Mouse (Mus musculus) liver, adult 2 months (tissue): ENCODE measurements around the gene Arid2. TPM values are rescaled to one million over a fixed set of nuclear protein-coding genes. Genes with fewer than 3 reads are reported as not detected.
A peak's percentile ranks its signal among the peaks of the same experiment; 100 is the strongest.
"Not testable (repeated sequence)": the region's sequence is repeated elsewhere in the genome, so short reads cannot be mapped to it uniquely, and the experiment has no call there.

Experiments used
- DNase-seq: peaks from one replicate; pipeline ENCODE4 v3.0.0-alpha.2; 2011; ENCODE audit warnings: low read depth, low spot score; ENCODE audit errors: extremely low read depth
- H3K27ac ChIP-seq: fragments of 200-500 bp; replicated peaks from 2 replicates; pipeline ENCODE4 v1.5.1; 2012; ENCODE audit warnings: low read depth, mild to moderate bottlenecking, control low read depth, inconsistent platforms, low read length; ENCODE audit not compliant: insufficient read depth
- H3K27me3 ChIP-seq: fragments of 200-500 bp; 2 replicates; pipeline ENCODE4 v1.6.1; 2012; ENCODE audit warnings: mild to moderate bottlenecking, moderate library complexity, low read length, inconsistent platforms; ENCODE audit not compliant: control insufficient read depth, insufficient read depth
- H3K36me3 ChIP-seq: fragments of 200-500 bp; 2 replicates; pipeline ENCODE4 v1.6.1; 2012; ENCODE audit warnings: low read length, inconsistent platforms; ENCODE audit not compliant: control insufficient read depth, insufficient read depth
- H3K4me1 ChIP-seq: fragments of 200-500 bp; 2 replicates; pipeline ENCODE4 v1.6.1; 2011; ENCODE audit warnings: low read length; ENCODE audit not compliant: control insufficient read depth, insufficient read depth
- H3K4me3 ChIP-seq: fragments of 200-500 bp; 2 replicates; pipeline ENCODE4 v1.5.1; 2011; ENCODE audit warnings: low read depth, mild to moderate bottlenecking, control low read depth, low read length, moderate library complexity; ENCODE audit not compliant: insufficient read depth
- H3K79me2 ChIP-seq: fragments of 200-500 bp; 2 replicates; pipeline ENCODE4 v1.6.1; 2012; ENCODE audit warnings: inconsistent platforms, mild to moderate bottlenecking, low read length, moderate library complexity; ENCODE audit not compliant: control insufficient read depth, insufficient read depth
- H3K9ac ChIP-seq: fragments of 200-500 bp; 2 replicates; pipeline ENCODE4 v1.6.1; 2012; ENCODE audit warnings: low read depth, mild to moderate bottlenecking, control low read depth, inconsistent platforms, low read length
- CTCF ChIP-seq: fragments of 200-500 bp; IDR thresholded peaks from 2 replicates; pipeline ENCODE4 v1.5.1; 2011; ENCODE audit warnings: low read depth, low read length, control low read depth
- POLR2A ChIP-seq: fragments of 200-500 bp; IDR thresholded peaks from 2 replicates; pipeline ENCODE4 v1.6.1; 2011; ENCODE audit warnings: low read length, control low read depth; ENCODE audit not compliant: insufficient read depth; ENCODE audit errors: extremely low read depth
- WGBS: fragments of 180-500 bp; shearing (Covaris S2); methylation state at CpG from one replicate; pipeline ENCODE4 v1.1.7; 2018; 5-methylcytosine and 5-hydroxymethylcytosine counted together
- polyA plus RNA-seq: library from polyadenylated mRNA; depleted of rRNA; stranded (reverse); fragments of >200 nt; gene quantifications from 2 replicates; pipeline ENCODE4 v1.2.3, GENCODE M21; 2012; rRNA removed
- total RNA-seq: library from RNA; depleted of rRNA; stranded (reverse); fragments of >200 nt; gene quantifications from 2 replicates; pipeline ENCODE4 v1.2.3, GENCODE M21; 2014; rRNA removed

Gene Arid2
- total and polyA plus RNA-seq, 2 experiments = 4.8 to 10.4 TPM

- Histone ChIP-seq H3K4me1 (no peaks in the 10 kb centered on the region), H3K27ac (no peak overlapping the region)
Observed at GRCm38 (mm10) chr15:96419920-96420319, 132.6 kb downstream of the Arid2 start.

GRCm38 (mm10) chr15:96434202-96434601, 146.9 kb downstream of the Arid2 start:
- no peak overlapping the region for H3K27ac ChIP-seq
- no peak for TF ChIP-seq CTCF
- TF ChIP-seq POLR2A = no peak

More at GRCm38 (mm10) chr15:96419920-96420319, 132.6 kb downstream of the Arid2 start:
- Histone ChIP-seq H3K27me3 (no peaks in the 10 kb centered on the region), H3K36me3 (peaks cover 56% of the 10 kb centered on the region), H3K9ac (no peak overlapping the region), H3K4me3 (no peak overlapping the region), H3K79me2 (no peaks in the 10 kb centered on the region)
- no peak for DNase-seq
- WGBS = 96% methylated on average over 8 of the region's 8 CpGs
- no peak for TF ChIP-seq POLR2A
- TF ChIP-seq CTCF = no peak

GRCm38 (mm10) chr15:96441480-96441879, 154.2 kb downstream of the Arid2 start:
- H3K9ac ChIP-seq, H3K4me3 ChIP-seq, H3K27ac ChIP-seq, DNase-seq, H3K4me1 ChIP-seq, H3K27me3 ChIP-seq: not testable (repeated sequence)
- WGBS = 89% methylated on average over 6 of the region's 6 CpGs
- Histone ChIP-seq H3K36me3 (peaks cover 33% of the 10 kb centered on the region), H3K79me2 (peaks cover 16% of the 10 kb centered on the region; the same call in 1 of the 2 replicates)

More at GRCm38 (mm10) chr15:96434202-96434601, 146.9 kb downstream of the Arid2 start:
- 97% methylated on average over 1 of the region's 1 CpGs for WGBS
- peaks cover 2% of the 10 kb centered on the region; the same call in 1 of the 2 replicates for H3K4me1 ChIP-seq
- H3K27me3 ChIP-seq = no peaks in the 10 kb centered on the region
- no peak for DNase-seq
- peaks cover 46% of the 10 kb centered on the region for H3K36me3 ChIP-seq
- H3K79me2 ChIP-seq = peaks cover 5% of the 10 kb centered on the region; the same call in 1 of the 2 replicates
- H3K4me3 ChIP-seq = no peak overlapping the region
- no peak overlapping the region for H3K9ac ChIP-seq

- DNase-seq = no peak
Observed at GRCm38 (mm10) chr15:96446785-96447184, 159.5 kb downstream of the Arid2 start.

GRCm38 (mm10) chr15:96448656-96449299, 161.5 kb downstream of the Arid2 start:
- H3K27ac ChIP-seq = peak overlapping the region; percentile 51
- WGBS = 30% methylated on average over 7 of the region's 7 CpGs
- peak; percentile 82 for DNase-seq

More at GRCm38 (mm10) chr15:96446785-96447184, 159.5 kb downstream of the Arid2 start:
- WGBS = 89% methylated on average over 10 of the region's 10 CpGs
- Histone ChIP-seq H3K27ac (no peak overlapping the region), H3K9ac (no peak overlapping the region), H3K27me3 (no peaks in the 10 kb centered on the region), H3K79me2 (peaks cover 39% of the 10 kb centered on the region), H3K4me1 (peaks cover 11% of the 10 kb centered on the region), H3K4me3 (no peak overlapping the region), H3K36me3 (peaks cover 33% of the 10 kb centered on the region)
- TF ChIP-seq CTCF (no peak), POLR2A (no peak)

GRCm38 (mm10) chr15:96453346-96453745, 166.0 kb downstream of the Arid2 start:
- no peak overlapping the region for H3K27ac ChIP-seq
- H3K27me3 ChIP-seq = no peaks in the 10 kb centered on the region
- no peak for DNase-seq
- WGBS = 81% methylated on average over 1 of the region's 1 CpGs
- TF ChIP-seq POLR2A (no peak), CTCF (no peak)
- H3K79me2 ChIP-seq = peaks cover 30% of the 10 kb centered on the region
- peaks cover 6% of the 10 kb centered on the region; the same call in 1 of the 2 replicates for H3K36me3 ChIP-seq
- H3K4me3 ChIP-seq = no peak overlapping the region
- no peak overlapping the region for H3K9ac ChIP-seq
- H3K4me1 ChIP-seq = peaks cover 28% of the 10 kb centered on the region

More at GRCm38 (mm10) chr15:96448656-96449299, 161.5 kb downstream of the Arid2 start:
- peak overlapping the region; percentile 42; the same call in 1 of the 2 replicates for H3K9ac ChIP-seq
- peaks cover 42% of the 10 kb centered on the region for H3K79me2 ChIP-seq
- H3K4me1 ChIP-seq = peaks cover 11% of the 10 kb centered on the region
- peaks cover 24% of the 10 kb centered on the region for H3K36me3 ChIP-seq
- TF ChIP-seq POLR2A = no peak
- TF ChIP-seq CTCF = peak; percentile 18; the same call in 1 of the 2 replicates
- no peaks in the 10 kb centered on the region for H3K27me3 ChIP-seq
- no peak overlapping the region for H3K4me3 ChIP-seq

Other genes starting within 250 kb of the Arid2 start
- gene Scaf11, start 173.3 kb downstream of the Arid2 start, total RNA-seq = 29.2 and 31.1 TPM in 2 replicates
- 10.6 and 12.1 TPM in 2 replicates for gene Scaf11, start 173.3 kb downstream of the Arid2 start, polyA plus RNA-seq